Mouse (Mus musculus) hindbrain, embryonic 15.5 days (tissue): Measurements from ENCODE around the gene Polr2h. TPM values are rescaled to one million over a fixed set of nuclear protein-coding genes. Genes with fewer than 3 reads are reported as not detected.

Experiments
- ATAC-seq: fragments of 200-750 bp; cut with Nextera tagmentation; 2 replicates; pipeline ENCODE4 v1.8.0; 2017; ENCODE audit warnings: low read depth, moderate number of reproducible peaks, moderate TSS enrichment; ENCODE audit not compliant: low FRiP score
- H3K27ac ChIP-seq: fragments of 300-500 bp; sonication (generic); replicated peaks from 2 replicates; pipeline ENCODE4 v1.5.1; 2015; ENCODE audit warnings: mild to moderate bottlenecking, inconsistent platforms
- H3K27me3 ChIP-seq: fragments of 300-500 bp; sonication (generic); 2 replicates; pipeline ENCODE4 v1.6.1; 2015; ENCODE audit warnings: control low read depth, inconsistent platforms
- H3K36me3 ChIP-seq: fragments of 300-500 bp; sonication (generic); 2 replicates; pipeline ENCODE4 v1.6.1; 2015; ENCODE audit warnings: control low read depth, inconsistent platforms
- H3K4me1 ChIP-seq: fragments of 300-500 bp; sonication (generic); replicated peaks from 2 replicates; pipeline ENCODE4 v1.6.1; 2015; ENCODE audit warnings: control low read depth, inconsistent platforms
- H3K4me2 ChIP-seq: fragments of 300-500 bp; sonication (generic); 2 replicates; pipeline ENCODE4 v1.6.1; 2015; ENCODE audit warnings: moderate library complexity, mild to moderate bottlenecking, inconsistent platforms
- H3K4me3 ChIP-seq: fragments of 300-500 bp; sonication (generic); 2 replicates; pipeline ENCODE4 v1.5.1; 2015; ENCODE audit warnings: mild to moderate bottlenecking, inconsistent platforms
- H3K9ac ChIP-seq: fragments of 300-500 bp; sonication (generic); 2 replicates; pipeline ENCODE4 v1.6.1; 2015; ENCODE audit warnings: inconsistent platforms
- H3K9me3 ChIP-seq: fragments of 300-500 bp; sonication (generic); 2 replicates; pipeline ENCODE4 v1.6.1; 2016; ENCODE audit warnings: control low read depth, inconsistent platforms
- WGBS: fragments of 180-500 bp; shearing (Covaris S2); methylation state at CpG from one replicate; pipeline ENCODE4 v1.1.7; 2015; 5-methylcytosine and 5-hydroxymethylcytosine counted together
- polyA plus RNA-seq: library from polyadenylated mRNA; unstranded; fragments of >200 nt; fragmentation: Nextera tagmentation; extraction: Ambion mirVana; gene quantifications from 2 replicates; pipeline ENCODE4 v1.2.1, GENCODE M21; 2015

Gene Polr2h
- polyA plus RNA-seq, 1 experiment from 2014 or later, result 89.0 TPM

- WGBS, result 97% methylated on average over 5 of the region's 5 CpGs
- ATAC-seq, result no peak
- Histone ChIP-seq H3K4me1 (no peaks in the 10 kb centered on the region), H3K9me3 (no peaks in the 10 kb centered on the region), H3K27ac (no peak overlapping the region), H3K4me2 (no peak overlapping the region), H3K4me3 (no peak overlapping the region), H3K9ac (no peak overlapping the region), H3K36me3 (no peaks in the 10 kb centered on the region), H3K27me3 (no peaks in the 10 kb centered on the region)
Observed at GRCm38 (mm10) chr16:20756052-20756451, 38.6 kb downstream of the Polr2h start.

GRCm38 (mm10) chr16:20757385-20757784 lies 39.9 kb downstream of the Polr2h start:
- Histone ChIP-seq H3K27ac (no peak overlapping the region), H3K9ac (no peak overlapping the region), H3K36me3 (no peaks in the 10 kb centered on the region), H3K4me2 (no peak overlapping the region), H3K4me3 (no peak overlapping the region), H3K9me3 (no peaks in the 10 kb centered on the region), H3K27me3 (no peaks in the 10 kb centered on the region), H3K4me1 (no peaks in the 10 kb centered on the region)
- ATAC-seq, result no peak
- WGBS, result 85% methylated on average over 1 of the region's 1 CpGs

GRCm38 (mm10) chr16:20761681-20762080 lies 44.2 kb downstream of the Polr2h start:
- no peaks in the 10 kb centered on the region for H3K36me3 ChIP-seq
- H3K27me3 ChIP-seq, result no peaks in the 10 kb centered on the region
- ATAC-seq, result no peak
- H3K9ac ChIP-seq, result no peak overlapping the region
- WGBS, result 9% methylated on average over 3 of the region's 3 CpGs
- H3K4me2 ChIP-seq, result no peak overlapping the region
- no peak overlapping the region for H3K27ac ChIP-seq
- no peak overlapping the region for H3K4me3 ChIP-seq
- H3K4me1 ChIP-seq, result no peaks in the 10 kb centered on the region
- no peaks in the 10 kb centered on the region for H3K9me3 ChIP-seq

- no peaks in the 10 kb centered on the region for H3K27me3 ChIP-seq
- 58% methylated on average over 9 of the region's 9 CpGs for WGBS
Observed at GRCm38 (mm10) chr16:20765244-20765643, 47.8 kb downstream of the Polr2h start.

More at GRCm38 (mm10) chr16:20765244-20765643, 47.8 kb downstream of the Polr2h start:
- H3K27ac ChIP-seq, result no peak overlapping the region
- H3K4me2 ChIP-seq, result no peak overlapping the region
- ATAC-seq, result no peak
- H3K4me3 ChIP-seq, result no peak overlapping the region
- no peak overlapping the region for H3K9ac ChIP-seq
- no peaks in the 10 kb centered on the region for H3K9me3 ChIP-seq
- H3K36me3 ChIP-seq, result no peaks in the 10 kb centered on the region
- no peaks in the 10 kb centered on the region for H3K4me1 ChIP-seq

Other genes with a start within 250 kb of the Polr2h start
- gene Eif2b5, start 218.8 kb upstream of the Polr2h start, polyA plus RNA-seq, result 101 TPM in 2 replicates
- gene Dvl3, start 200.7 kb upstream of the Polr2h start, polyA plus RNA-seq, result 37.5 and 44.3 TPM in 2 replicates
- 1,171 and 1,212 TPM in 2 replicates for gene Ap2m1, start 182.2 kb upstream of the Polr2h start, polyA plus RNA-seq
- gene Abcf3, start 169.1 kb upstream of the Polr2h start, polyA plus RNA-seq, result 80.6 and 81.7 TPM in 2 replicates
- 28.7 and 33.4 TPM in 2 replicates for gene Vwa5b2, start 128.2 kb upstream of the Polr2h start, polyA plus RNA-seq
- 10.7 and 11.0 TPM in 2 replicates for gene Eef1akmt4, start 106.1 kb upstream of the Polr2h start, polyA plus RNA-seq
- not detected in 2 replicates for gene Gm49333, start 106.1 kb upstream of the Polr2h start, polyA plus RNA-seq
- gene Alg3, start 105.9 kb upstream of the Polr2h start, polyA plus RNA-seq, result 36.5 and 46.2 TPM in 2 replicates
- 42.6 and 43.0 TPM in 2 replicates for gene Camk2n2, start 96.4 kb upstream of the Polr2h start, polyA plus RNA-seq
- gene Ece2, start 87.8 kb upstream of the Polr2h start, polyA plus RNA-seq, result 15.1 and 18.1 TPM in 2 replicates
- gene Psmd2, start 66.0 kb upstream of the Polr2h start, polyA plus RNA-seq, result 342 and 357 TPM in 2 replicates
- 145 and 148 TPM in 2 replicates for gene Eif4g1, start 49.4 kb upstream of the Polr2h start, polyA plus RNA-seq
- 45.5 and 47.5 TPM in 2 replicates for gene Fam131a, start 24.4 kb upstream of the Polr2h start, polyA plus RNA-seq
- gene Clcn2, start 81 bp downstream of the Polr2h start, polyA plus RNA-seq, result 33.7 and 36.0 TPM in 2 replicates
- 6.3 and 6.5 TPM in 2 replicates for gene Chrd, start 15.5 kb downstream of the Polr2h start, polyA plus RNA-seq
- 0.85 and 1.4 TPM in 2 replicates for gene Thpo, start 16.8 kb downstream of the Polr2h start, polyA plus RNA-seq